Mouse (Mus musculus) ES-CJ7 (cell line): ENCODE measurements around the gene Arhgap32.

ENCODE experiments used
- DNase-seq: peaks from one replicate; pipeline ENCODE4 v3.0.0; 2011; ENCODE audit warnings: low read depth, low spot score

Gene Arhgap32

DNA sequence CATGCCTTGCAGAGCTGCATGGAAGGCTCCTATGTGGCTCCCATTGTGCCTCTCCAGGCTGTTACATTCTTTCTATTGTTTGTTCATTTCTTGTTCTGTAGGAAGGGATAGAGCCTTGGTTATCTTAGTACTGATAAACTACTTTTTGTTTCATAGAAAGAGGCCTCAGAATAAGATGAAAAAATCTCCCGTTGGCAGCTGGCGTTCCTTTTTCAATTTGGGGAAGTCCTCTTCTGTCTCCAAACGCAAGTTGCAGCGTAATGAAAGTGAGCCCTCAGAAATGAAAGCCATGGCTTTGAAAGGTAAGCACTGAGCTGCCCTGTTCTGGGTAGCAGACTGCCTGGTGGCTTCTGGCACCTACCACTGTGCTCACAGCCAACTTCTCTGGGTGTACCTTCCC lies 134.6 kb downstream of the Arhgap32 start:
- DNase-seq, result no peak

DNA sequence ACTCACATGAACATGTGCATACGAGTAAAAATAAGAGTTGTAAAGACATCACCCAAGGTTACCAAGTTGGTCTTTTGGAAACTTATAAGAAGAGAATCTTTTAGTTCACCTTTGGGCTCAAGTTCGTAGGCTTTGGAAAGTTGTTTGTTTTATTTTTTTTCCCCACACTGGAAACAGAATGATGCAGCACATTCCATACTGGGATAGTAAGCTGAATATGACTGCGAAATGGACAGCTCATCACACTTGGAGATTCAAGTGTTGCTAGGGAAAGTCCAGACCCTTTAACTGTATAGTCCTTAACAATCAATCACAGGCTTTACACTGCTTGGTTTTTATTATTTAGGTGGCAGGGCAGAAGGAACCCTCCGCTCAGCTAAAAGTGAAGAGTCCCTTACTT lies 137.8 kb downstream of the Arhgap32 start:
- DNase-seq, result no peak

DNA sequence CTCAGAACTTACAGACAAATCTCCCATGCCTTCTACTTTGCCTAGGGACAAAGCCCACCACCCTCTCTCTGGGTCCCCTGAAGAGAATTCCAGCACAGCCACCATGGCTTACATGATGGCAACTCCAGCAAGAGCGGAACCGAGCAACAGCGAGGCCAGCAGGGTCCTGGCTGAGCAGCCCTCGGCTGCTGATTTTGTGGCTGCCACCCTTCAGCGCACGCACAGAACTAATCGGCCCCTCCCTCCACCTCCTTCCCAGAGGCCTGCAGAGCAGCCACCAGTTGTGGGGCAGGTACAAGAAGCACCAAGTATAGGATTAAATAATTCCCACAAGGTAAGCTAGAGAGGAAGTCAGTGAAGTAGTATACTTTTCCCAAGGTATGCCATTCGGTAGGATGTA lies 141.4 kb downstream of the Arhgap32 start:
- DNase-seq, result no peak

DNA sequence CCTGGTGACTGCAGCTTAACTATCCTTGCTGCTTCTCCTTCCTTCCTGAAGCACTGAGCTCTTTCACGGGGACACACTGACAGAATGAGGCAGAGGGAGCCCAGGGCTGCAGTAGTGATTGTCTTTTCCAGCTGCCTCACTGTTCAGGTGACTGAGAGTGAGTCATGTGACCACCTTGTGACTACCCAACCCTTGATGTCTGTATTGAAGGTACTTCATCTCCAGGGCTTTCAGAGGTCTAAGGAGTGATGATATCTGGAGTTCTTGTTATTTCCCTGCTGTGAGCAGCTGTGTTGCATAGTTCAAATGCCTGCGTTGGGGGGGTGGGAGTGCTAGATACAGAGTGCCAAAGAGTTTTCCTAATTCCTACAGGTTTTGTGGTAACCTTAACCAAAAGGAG lies 141.9 kb downstream of the Arhgap32 start:
- no peak for DNase-seq

DNA sequence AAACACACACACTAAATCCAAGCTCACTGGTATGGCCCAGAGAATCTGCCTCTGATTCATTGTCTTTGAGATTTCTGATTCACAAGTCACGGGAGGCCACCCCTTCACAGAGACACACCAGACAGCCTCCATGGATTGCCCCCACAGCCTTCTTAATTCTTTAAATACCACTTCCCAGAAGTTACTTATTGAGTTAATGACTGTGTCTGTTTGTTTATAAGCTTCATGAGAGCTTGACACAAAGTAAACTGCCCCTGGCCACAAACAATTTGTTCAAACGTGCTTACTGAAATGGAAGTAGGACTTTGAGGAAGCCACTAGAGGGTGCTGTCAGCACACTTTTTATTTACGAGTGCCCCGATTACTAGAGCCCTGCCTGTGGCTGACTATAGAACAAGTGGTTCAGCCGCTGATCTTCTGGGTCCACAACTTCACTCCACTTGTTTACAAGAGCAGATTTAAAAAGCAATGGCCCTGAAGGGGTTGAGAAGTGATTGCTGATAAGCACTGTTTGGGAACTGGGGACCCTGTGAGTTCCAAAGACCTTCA lies 156.0 kb downstream of the Arhgap32 start:
- peak; percentile 77 for DNase-seq

DNA sequence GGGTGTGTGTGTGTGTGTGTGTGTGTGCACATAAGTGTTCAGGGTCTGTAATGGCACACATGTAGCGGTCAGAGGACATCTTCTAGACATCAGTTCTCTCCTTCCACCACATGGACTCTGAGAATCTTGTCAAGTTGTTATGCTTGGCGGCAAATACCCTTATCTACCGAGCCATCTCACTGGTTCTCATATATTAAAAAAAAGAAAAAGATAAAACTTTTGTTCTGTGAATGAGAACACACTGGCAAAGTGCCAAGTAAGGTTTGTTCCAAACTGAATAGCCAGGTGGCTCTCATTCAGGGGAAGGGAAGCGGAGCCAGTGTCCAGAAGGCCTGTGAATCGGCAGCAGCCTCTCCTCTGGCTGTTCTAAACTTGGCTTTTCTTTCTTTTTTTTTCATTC lies 162.1 kb downstream of the Arhgap32 start:
- DNase-seq, result no peak

DNA sequence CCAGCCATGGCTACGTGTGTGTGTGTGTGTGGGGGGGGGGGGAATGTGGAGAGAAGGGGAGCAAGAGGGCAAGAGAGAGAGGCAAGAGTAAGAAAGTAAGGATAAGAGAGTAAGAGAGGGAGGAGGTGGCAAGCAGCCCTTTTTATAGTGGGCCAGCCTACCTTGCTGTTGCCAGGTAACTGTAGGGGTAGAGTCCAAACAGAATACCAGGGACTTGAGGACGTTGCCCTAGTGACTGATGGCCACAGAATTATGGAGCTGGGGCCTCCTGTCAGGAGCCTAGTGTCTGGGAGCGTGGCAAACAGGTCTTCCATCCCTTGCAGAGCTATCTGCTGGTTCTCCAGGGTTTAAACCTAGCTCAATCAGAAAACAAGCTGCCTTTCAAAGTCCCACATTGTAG lies 163.9 kb downstream of the Arhgap32 start:
- DNase-seq, result no peak

DNA sequence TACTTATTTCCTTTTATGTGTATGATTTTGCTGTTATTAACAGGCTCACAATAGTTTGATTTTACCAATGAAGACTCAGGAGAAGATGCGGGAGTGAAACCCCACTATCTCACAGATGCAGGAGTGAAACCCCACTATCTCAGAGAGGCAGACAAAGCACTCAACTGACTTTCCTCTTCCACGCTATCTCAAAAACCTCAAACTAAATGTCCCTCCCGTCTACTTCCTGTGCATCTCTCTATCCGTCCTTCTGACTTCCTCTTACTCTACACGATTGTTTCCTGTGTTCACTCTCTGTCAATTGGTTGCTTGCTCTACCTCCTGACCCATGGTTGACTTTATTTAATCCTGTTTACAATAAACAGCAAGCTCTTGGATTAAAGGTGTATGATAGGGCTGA lies 164.5 kb downstream of the Arhgap32 start:
- DNase-seq, result no peak

DNA sequence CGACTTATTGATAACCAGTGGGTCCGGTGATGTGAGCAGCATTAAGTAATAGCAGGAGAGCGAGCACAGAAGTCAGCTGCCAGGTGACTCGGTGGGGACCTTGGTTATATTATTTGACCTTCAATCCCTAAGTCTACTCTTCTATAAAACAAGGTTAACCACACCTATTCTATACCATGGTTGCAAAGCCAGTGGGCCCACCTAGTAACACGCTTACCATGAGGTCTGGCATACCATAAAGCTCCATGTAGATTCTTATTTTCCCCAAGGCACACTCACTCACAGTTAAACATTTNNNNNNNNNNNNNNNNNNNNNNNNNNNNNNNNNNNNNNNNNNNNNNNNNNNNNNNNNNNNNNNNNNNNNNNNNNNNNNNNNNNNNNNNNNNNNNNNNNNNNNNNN lies 167.7 kb downstream of the Arhgap32 start:
- no peak for DNase-seq

DNA sequence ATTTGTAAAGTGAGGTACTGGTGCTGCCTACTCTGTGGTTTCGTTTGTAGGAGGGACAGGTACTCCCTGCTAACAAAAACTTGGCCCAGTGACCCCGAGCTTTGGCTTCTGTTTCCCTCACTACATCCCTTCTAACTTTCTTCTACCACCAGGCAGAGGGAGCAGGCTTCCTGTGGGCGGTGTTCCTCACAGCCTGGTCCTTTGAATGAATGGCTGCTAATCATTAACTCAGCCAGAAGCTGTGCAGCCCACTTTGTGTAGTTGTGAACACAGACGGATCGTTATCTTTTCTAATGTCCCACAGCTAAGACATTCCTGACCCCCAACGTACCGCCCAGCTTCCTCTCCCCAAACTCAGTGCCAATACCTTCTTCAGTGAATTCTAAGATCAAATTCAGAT lies 175.7 kb downstream of the Arhgap32 start:
- DNase-seq, result no peak

DNA sequence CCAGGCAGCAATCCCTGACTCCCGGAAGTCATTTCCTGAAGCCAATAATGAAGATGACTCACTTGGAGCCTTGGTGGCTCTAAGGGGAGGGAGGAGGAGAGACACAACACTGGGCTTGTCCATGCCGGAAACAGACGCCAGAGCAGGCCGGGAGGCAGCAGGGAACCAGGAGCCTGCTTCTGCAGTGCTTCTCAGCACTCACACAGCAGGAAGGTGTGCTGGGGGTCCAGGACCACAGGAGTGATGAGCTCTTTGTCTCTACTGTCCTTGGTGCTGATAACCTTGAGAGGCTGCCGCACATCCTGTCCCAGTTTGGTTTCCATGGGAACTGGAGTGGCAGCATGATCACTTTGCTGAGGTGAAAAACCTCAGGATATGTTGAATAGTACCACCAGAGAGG lies 176.8 kb downstream of the Arhgap32 start:
- DNase-seq, result peak; percentile 40

DNA sequence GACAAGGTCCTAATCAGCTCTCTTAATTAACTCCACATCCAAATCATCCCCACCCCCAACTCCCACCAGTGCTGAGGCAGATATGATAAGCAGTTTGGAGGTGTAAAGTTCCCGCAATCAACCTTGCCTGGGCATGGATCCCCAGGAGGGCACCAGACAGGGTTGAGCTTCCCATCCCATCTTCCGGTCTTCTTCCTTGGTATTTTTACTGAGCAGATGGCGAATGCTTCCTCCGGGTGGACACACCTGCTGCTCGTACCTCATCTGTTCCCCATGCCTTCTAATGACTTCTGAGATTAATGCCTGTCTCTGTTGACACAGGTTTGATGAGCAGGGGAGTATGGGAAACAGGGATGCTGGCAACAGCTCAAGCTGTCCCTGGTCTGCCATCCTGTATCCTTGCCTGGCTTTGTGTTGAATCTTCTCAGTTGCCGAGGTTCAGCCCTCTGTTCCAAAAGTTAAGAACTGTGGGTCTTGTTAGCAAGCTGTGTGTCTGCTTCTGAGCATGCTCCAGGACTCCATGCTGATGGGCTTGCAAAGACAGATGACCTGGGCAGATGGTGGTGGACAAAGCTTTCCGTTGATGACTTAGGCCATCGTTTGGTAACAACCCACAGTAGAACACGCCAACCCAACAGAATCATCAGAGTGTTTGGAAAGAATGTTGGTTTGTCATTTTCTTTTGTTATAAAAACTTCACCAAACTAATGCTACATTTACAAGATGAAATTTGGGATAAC lies 179.3 kb downstream of the Arhgap32 start:
- no peak for DNase-seq

DNA sequence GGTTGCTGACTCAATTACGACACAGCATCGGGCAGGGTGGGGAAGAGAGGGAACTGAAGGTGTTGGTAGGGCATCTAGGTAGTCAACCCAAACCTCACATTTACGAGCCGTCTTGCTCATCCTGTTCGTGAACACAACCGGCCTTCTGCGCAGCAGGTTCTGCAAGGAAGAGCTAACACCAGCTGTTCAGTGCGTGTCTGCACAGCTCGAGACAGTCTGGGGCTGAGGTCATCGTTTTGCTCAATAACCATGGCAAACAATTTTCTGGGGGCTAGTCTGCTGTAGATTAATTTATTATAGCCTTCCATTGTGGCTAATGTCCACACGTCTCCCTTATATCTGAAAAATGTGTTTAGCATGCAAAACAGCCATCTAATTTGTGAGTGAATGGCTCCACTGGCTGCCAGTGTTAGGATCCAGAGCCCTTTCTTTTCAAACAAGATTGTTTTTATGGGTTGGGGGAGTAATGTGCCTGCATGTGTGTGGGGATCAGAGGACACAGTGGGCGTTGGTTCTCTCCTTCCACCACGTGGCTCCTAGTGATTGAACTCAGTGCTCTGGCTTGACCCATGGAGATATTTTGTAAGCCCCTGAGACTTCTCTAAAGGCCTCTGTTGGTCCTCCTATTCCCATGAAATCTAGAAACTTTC lies 186.7 kb downstream of the Arhgap32 start:
- no peak for DNase-seq

DNA sequence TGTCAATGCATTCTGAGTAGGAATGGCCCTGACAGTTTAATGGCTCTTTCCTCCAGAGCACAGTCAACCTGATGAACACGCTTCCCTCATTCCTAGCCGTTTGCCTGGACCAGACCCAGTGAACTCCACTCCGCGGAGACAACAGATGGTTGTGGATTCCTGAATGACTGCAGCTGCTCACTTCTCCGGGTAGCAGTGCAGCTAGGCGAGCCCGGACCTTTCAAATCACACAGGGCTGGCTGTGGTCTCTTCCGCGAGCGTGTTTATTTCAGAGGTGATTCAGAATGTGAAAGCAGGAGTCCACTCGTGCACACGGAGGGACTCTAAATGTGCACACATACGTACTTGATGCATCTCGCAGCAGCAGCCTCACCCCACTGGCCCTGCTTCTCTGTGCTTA lies 195.8 kb downstream of the Arhgap32 start:
- DNase-seq, result no peak

DNA sequence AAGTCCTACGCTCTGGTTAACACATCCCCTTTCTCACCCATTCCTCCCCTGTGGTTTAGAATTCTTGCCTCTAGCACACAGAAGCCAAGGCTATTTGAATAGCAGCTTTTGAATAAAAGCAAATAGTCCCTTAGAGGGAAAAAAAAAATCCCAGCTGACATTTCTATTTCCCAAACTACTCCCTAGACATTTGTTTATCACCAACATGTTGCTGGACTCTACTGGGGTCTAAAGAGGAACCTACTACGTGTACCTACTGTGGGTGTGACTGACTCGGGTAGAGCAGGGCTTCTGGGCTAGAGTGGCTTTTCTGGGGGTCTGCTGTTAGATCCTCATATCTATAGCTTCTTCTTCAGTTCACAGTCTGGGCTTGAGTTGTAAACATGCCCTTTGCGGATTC lies 196.3 kb downstream of the Arhgap32 start:
- no peak for DNase-seq

DNA sequence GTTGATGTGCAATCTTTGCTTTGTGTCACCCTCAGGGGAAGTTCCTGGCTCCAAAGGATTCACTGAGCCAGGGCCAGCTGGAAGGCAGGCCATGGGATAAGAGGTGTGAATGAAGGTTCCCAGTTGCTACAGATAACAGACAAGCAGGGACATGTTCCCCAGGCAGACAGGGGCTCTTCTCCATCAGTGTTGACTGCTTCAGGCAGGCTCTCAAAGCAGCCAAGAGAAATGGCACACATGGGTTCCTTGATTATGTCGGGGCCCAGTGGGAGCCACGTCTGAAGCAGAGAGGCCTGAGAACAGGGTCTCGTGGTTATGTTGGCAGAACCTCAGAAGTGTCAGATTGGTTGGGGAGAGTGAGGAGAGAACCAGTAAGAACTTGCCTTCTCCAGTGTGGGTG lies 198.1 kb downstream of the Arhgap32 start:
- no peak for DNase-seq

DNA sequence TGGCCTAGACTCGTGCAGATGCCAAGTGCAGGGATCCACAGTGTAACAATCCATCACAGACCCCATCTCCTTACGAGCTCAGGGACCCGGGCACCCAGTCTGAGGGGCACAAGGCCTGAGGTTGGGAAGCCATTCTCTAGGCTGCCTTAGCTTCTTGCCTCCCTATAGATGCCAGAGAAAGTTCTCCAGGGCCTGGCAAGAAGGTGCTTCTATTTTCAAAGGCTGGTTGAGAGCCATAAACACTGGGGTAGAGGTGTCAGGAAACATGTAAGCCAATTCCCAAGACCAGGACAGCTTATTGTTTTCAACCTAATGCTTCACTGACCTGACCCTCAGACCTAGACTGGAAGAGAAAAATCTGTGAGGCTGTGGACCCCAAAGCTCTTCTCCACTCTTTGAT lies 200.1 kb downstream of the Arhgap32 start:
- DNase-seq, result no peak
